Mouse (Mus musculus) kidney, embryonic 16.5 days (tissue): Measurements from ENCODE around the gene Slc6a21. TPM values are rescaled to one million over a fixed set of nuclear protein-coding genes. Genes with fewer than 3 reads are reported as not detected.

Experiments used
- ATAC-seq: fragments of 200-750 bp; cut with Nextera tagmentation; 2 replicates; pipeline ENCODE4 v1.8.0; 2017; ENCODE audit warnings: moderate TSS enrichment; ENCODE audit not compliant: low FRiP score, low TSS enrichment
- H3K27ac ChIP-seq: fragments of 300-500 bp; sonication (generic); 2 replicates; pipeline ENCODE4 v1.5.1; 2014; ENCODE audit warnings: low read length
- H3K27me3 ChIP-seq: fragments of 300-500 bp; sonication (generic); 2 replicates; pipeline ENCODE4 v1.6.1; 2014; ENCODE audit warnings: low read length, control low read depth, mixed read lengths; ENCODE audit not compliant: insufficient read depth
- H3K36me3 ChIP-seq: fragments of 300-500 bp; sonication (generic); 2 replicates; pipeline ENCODE4 v1.6.1; 2014; ENCODE audit warnings: low read length, control low read depth, mixed read lengths; ENCODE audit not compliant: insufficient read depth
- H3K4me1 ChIP-seq: fragments of 300-500 bp; sonication (generic); 2 replicates; pipeline ENCODE4 v1.6.1; 2014; ENCODE audit warnings: low read length, control low read depth, mixed read lengths; ENCODE audit not compliant: insufficient read depth
- H3K4me2 ChIP-seq: fragments of 300-500 bp; sonication (generic); replicated peaks from 2 replicates; pipeline ENCODE4 v1.6.1; 2014; ENCODE audit warnings: low read depth, low read length
- H3K4me3 ChIP-seq: fragments of 300-500 bp; sonication (generic); 2 replicates; pipeline ENCODE4 v1.5.1; 2014; ENCODE audit warnings: mild to moderate bottlenecking, low read length
- H3K9ac ChIP-seq: fragments of 300-500 bp; sonication (generic); replicated peaks from 2 replicates; pipeline ENCODE4 v1.6.1; 2014; ENCODE audit warnings: low read length
- H3K9me3 ChIP-seq: fragments of 300-500 bp; sonication (generic); 2 replicates; pipeline ENCODE4 v1.6.1; 2016; ENCODE audit warnings: low read length, control low read depth
- WGBS: fragments of 180-500 bp; shearing (Covaris S2); extraction: QIAGEN DNeasy Blood & Tissue Kit; methylation state at CpG from one replicate; pipeline ENCODE4 v1.1.7; 2014; 5-methylcytosine and 5-hydroxymethylcytosine counted together
- polyA plus RNA-seq: library from polyadenylated mRNA; unstranded; fragments of >200 nt; fragmentation: Nextera tagmentation; extraction: Ambion mirVana; gene quantifications from 2 replicates; pipeline ENCODE4 v1.2.1, GENCODE M21; 2015

Gene Slc6a21
- polyA plus RNA-seq, 1 experiment from 2014 or later = not detected

GRCm38 (mm10) chr7:45234922-45235571 is 42.3 kb upstream of the Slc6a21 start:
- Histone ChIP-seq H3K4me2 (peak overlapping the region; percentile 49), H3K4me1 (peaks cover 26% of the 10 kb centered on the region), H3K27me3 (0 out of 2 replicates have a peak, but pooled peaks cover 3% of the 10 kb centered on the region), H3K9ac (peak overlapping the region; percentile 48), H3K36me3 (peaks cover 24% of the 10 kb centered on the region), H3K9me3 (no peaks in the 10 kb centered on the region), H3K27ac (no peak overlapping the region), H3K4me3 (peak overlapping the region; percentile 31)
- 6% methylated on average over 21 of the region's 21 CpGs for WGBS
- peak; percentile 90 for ATAC-seq

GRCm38 (mm10) chr7:45235656-45236180 is 41.6 kb upstream of the Slc6a21 start:
- H3K27ac ChIP-seq = no peak overlapping the region
- ATAC-seq = peak; percentile 13; the same call in 1 of the 2 replicates
- H3K4me3 ChIP-seq = peak overlapping the region; percentile 31
- H3K4me1 ChIP-seq = peaks cover 29% of the 10 kb centered on the region
- H3K27me3 ChIP-seq = 0 out of 2 replicates have a peak, but pooled peaks cover 3% of the 10 kb centered on the region
- peak overlapping the region; percentile 48 for H3K9ac ChIP-seq
- peak overlapping the region; percentile 49 for H3K4me2 ChIP-seq
- 33% methylated on average over 17 of the region's 17 CpGs for WGBS
- H3K36me3 ChIP-seq = peaks cover 24% of the 10 kb centered on the region
- no peaks in the 10 kb centered on the region for H3K9me3 ChIP-seq

- ATAC-seq = no peak
- no peak overlapping the region for H3K4me2 ChIP-seq
- no peak overlapping the region for H3K4me3 ChIP-seq
- no peaks in the 10 kb centered on the region for H3K9me3 ChIP-seq
- H3K27me3 ChIP-seq = 0 out of 2 replicates have a peak, but pooled peaks cover 3% of the 10 kb centered on the region
- peaks cover 1% of the 10 kb centered on the region; the same call in 1 of the 2 replicates for H3K36me3 ChIP-seq
- no peak overlapping the region for H3K27ac ChIP-seq
- peaks cover 33% of the 10 kb centered on the region for H3K4me1 ChIP-seq
- WGBS = 77% methylated on average over 17 of the region's 17 CpGs
- no peak overlapping the region for H3K9ac ChIP-seq
Observed at GRCm38 (mm10) chr7:45237747-45238699, 39.3 kb upstream of the Slc6a21 start.

- Histone ChIP-seq H3K4me3 (no peak within 1 kb of the TSS), H3K27me3 (0 out of 2 replicates have a peak, but pooled peaks cover 3% of the 10 kb centered on the region), H3K4me2 (no peak within 1 kb of the TSS), H3K36me3 (no peaks in the 10 kb centered on the region), H3K9ac (no peak within 1 kb of the TSS), H3K9me3 (no peaks in the 10 kb centered on the region), H3K27ac (no peak within 1 kb of the TSS), H3K4me1 (peaks cover 26% of the 10 kb centered on the region)
- no peak for ATAC-seq
- WGBS = 39% methylated on average over 20 of the region's 20 CpGs
Observed at GRCm38 (mm10) chr7:45238723-45239496, 38.4 kb upstream of the Slc6a21 start, which contains the start of gene Cd37. Cd37 (minus strand) TSS chr7:45239115.

GRCm38 (mm10) chr7:45240109-45240508 is 37.2 kb upstream of the Slc6a21 start:
- no peak for ATAC-seq
- H3K9me3 ChIP-seq = no peaks in the 10 kb centered on the region

GRCm38 (mm10) chr7:45240633-45241388 is 36.5 kb upstream of the Slc6a21 start, which contains the start of gene Slc6a16:
Slc6a16 (plus strand) TSS chr7:45241085.
- Histone ChIP-seq H3K9ac (peak within 1 kb of the TSS; percentile 60), H3K9me3 (no peaks in the 10 kb centered on the region), H3K4me1 (peaks cover 9% of the 10 kb centered on the region), H3K36me3 (no peaks in the 10 kb centered on the region), H3K4me3 (peak within 1 kb of the TSS; percentile 8), H3K27me3 (0 out of 2 replicates have a peak, but pooled peaks cover 3% of the 10 kb centered on the region), H3K27ac (peak within 1 kb of the TSS; percentile 31; the same call in 1 of the 2 replicates), H3K4me2 (peak within 1 kb of the TSS; percentile 50)
- WGBS = 15% methylated on average over 47 of the region's 53 CpGs
- peak; percentile 80 for ATAC-seq

More at GRCm38 (mm10) chr7:45240109-45240508, 37.2 kb upstream of the Slc6a21 start:
- Histone ChIP-seq H3K4me1 (peaks cover 14% of the 10 kb centered on the region), H3K9ac (no peak overlapping the region), H3K27me3 (0 out of 2 replicates have a peak, but pooled peaks cover 3% of the 10 kb centered on the region), H3K4me3 (no peak overlapping the region), H3K4me2 (no peak overlapping the region), H3K27ac (no peak overlapping the region), H3K36me3 (no peaks in the 10 kb centered on the region)
- 87% methylated on average over 7 of the region's 7 CpGs for WGBS

GRCm38 (mm10) chr7:45241389-45241749 is 35.9 kb upstream of the Slc6a21 start:
- Histone ChIP-seq H3K27ac (peak overlapping the region; percentile 31; the same call in 1 of the 2 replicates), H3K4me3 (peak overlapping the region; percentile 8; the same call in 1 of the 2 replicates), H3K9ac (peak overlapping the region; percentile 60; the same call in 1 of the 2 replicates), H3K4me2 (peak overlapping the region; percentile 50), H3K4me1 (peaks cover 9% of the 10 kb centered on the region), H3K27me3 (no peaks in the 10 kb centered on the region), H3K36me3 (no peaks in the 10 kb centered on the region), H3K9me3 (no peaks in the 10 kb centered on the region)
- ATAC-seq = no peak; the same call in 1 of the 2 replicates
- WGBS = 69% methylated on average over 6 of the region's 6 CpGs

- WGBS = 30% methylated on average over 3 of the region's 3 CpGs
- Histone ChIP-seq H3K4me1 (no peaks in the 10 kb centered on the region), H3K9ac (no peak overlapping the region), H3K9me3 (no peaks in the 10 kb centered on the region), H3K4me3 (no peak overlapping the region), H3K4me2 (no peak overlapping the region), H3K36me3 (no peaks in the 10 kb centered on the region), H3K27ac (no peak overlapping the region), H3K27me3 (no peaks in the 10 kb centered on the region)
- no peak for ATAC-seq
Observed at GRCm38 (mm10) chr7:45247666-45248065, 29.6 kb upstream of the Slc6a21 start.
